Mouse (Mus musculus): ENCODE results near the gene Dst. TPM values are rescaled to one million over a fixed set of nuclear protein-coding genes. Genes with fewer than 3 reads are reported as not detected.
A peak's percentile ranks its signal among the peaks of the same experiment; 100 is the strongest.
"Not testable (repeated sequence)": the region's sequence is repeated elsewhere in the genome, so short reads cannot be mapped to it uniquely, and the experiment has no call there.

Gene Dst
- total RNA-seq, 2 experiments from 2014 or later: 243 to 269 TPM

DNA sequence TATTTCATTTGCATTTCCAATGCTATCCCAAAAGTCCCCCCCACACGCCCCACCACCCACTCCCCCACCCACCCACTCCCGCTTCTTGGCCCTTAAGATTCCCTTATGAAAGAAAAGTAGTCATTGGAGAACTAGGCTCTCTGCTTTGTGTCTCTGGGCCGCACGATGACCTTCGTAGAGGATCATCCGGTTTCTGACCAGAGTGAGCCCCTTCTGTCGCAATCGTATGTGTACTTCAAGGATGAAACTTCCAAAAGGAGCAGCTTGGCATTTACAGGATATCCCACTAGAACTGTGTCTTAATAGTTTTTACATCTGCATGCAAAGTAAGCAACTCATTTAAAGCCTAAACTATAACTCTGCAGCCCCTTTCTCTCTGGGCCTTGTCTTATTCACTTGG is 380.2 kb downstream of the Dst start:
- no peak for DNase-seq (ENCODE audit: low spot score in 2 of 2)
- intact Hi-C loops (cut with DNase I): no loop called here

DNA sequence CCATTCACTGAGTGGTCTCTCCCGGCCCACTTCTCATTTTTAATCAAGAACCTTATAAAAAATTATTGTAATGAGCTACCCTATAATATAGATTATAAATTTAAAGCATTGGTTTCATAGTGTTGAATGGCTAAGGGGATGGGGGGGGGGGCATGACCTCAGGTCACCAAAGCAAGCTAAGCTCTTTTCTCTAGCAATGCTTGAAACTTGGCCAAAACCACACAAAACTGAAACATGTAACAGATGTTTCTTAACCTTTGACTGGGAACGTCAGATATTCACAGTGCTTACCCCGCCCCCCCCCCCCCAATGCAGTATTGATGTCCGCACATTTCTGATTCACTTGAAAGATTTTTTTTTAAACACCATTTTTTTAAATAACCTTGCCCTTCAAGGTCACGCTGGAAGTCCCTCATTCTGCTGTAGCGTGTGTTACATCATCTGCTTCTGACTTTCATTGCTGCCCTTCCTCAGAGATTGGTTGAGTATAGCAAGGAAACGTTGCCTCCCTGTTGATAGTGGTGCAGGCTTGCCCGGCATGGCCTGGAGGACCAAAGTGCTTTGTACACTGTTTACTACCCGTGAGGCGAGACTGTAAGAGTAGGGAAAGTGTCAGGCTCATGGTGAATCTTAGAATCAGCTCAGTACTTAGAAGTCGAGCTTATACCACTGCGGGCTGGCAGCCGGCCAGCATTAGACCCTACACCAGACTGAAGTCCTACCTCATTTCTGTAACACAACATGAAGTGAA is 380.9 kb downstream of the Dst start:
- intact Hi-C loops (cut with DNase I): no loop called here
- no peak for DNase-seq (ENCODE audit: low spot score in 2 of 2)

DNA sequence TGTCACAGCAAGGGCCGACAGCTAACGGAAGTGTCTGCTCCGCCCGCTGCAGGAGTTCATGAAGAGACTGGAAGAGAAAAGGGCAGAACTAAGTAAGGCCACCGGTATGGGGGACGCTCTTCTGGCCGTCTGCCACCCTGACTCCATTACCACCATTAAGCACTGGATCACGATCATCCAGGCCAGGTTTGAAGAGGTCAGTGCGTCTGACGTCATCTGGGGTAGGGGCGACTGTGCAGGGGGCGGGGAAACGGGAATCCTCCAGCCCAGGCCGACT is 381.4 kb downstream of the Dst start:
- no peak for DNase-seq (ENCODE audit: low spot score in 2 of 2)
- intact Hi-C loops (cut with DNase I): no loop called here

DNA sequence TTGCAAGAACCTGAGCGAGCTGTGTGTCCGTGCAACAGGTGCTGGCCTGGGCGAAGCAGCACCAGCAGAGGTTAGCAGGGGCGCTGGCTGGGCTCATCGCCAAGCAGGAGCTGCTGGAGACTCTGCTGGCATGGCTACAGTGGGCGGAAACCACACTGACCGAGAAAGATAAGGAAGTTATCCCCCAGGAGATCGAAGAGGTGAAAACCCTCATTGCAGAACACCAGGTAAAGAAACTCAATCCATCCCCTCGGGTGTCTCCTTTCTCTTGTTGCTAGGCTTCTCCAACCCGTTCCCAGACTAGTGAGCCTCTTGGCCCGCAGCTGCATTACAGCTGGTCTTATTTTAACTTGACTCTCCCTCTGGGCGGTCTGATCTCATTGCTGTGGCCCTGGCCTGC is 382.3 kb downstream of the Dst start:
- intact Hi-C loops (cut with DNase I): loop anchor here (10.0 kb wide), 1 partner anchor 144 kb away; the partner anchor contains the start of genes Ccdc115 and Imp4
- DNase-seq (ENCODE audit: low spot score in 2 of 2): no peak

DNA sequence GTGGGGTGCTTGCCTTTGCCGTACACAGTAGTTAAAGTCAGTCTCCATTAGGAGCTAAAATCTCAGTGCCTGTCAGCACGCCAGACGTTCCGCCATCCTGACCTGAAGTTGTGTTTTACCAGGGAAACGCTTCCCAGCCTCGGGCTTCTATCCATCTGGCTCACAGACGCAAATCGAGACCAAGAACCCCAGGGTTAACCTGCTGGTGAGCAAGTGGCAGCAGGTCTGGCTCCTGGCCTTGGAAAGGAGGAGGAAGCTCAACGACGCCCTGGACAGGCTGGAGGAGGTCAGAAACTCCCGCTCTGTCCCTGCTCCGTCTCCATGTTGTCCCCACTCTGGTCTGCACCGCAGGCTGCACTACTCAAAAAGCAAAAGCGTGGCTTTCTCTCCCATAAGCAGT is 385.2 kb downstream of the Dst start:
- intact Hi-C loops (cut with DNase I): loop anchor here (10.0 kb wide), 1 partner anchor 142 kb away; the partner anchor contains the start of genes Ccdc115 and Imp4

DNA sequence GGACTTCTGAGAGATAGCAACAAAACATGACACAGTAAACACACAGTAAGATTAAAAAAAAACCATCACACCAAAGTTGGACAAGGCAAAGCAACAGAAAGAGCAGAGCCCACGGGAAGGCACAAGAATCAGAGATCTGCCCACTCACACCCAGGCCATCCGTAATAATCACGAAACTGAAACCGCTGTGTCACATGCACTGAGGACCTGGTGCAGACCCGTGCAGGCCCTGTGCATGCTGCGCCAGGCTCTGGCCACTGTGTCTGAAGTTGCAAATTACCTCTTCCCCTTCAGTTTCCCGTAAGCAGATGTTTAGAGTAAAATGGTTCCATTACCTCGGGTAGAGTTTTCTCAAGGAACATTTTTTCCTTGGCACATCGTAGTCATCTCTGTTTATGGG is 389.6 kb downstream of the Dst start:
- intact Hi-C loops (cut with DNase I): loop anchor here (10.0 kb wide), 1 partner anchor 137 kb away; the partner anchor contains the start of genes Ccdc115 and Imp4

More for the DNA sequence above, 385.2 kb downstream of the Dst start:
- DNase-seq (ENCODE audit: low spot score in 2 of 2): no peak

DNA sequence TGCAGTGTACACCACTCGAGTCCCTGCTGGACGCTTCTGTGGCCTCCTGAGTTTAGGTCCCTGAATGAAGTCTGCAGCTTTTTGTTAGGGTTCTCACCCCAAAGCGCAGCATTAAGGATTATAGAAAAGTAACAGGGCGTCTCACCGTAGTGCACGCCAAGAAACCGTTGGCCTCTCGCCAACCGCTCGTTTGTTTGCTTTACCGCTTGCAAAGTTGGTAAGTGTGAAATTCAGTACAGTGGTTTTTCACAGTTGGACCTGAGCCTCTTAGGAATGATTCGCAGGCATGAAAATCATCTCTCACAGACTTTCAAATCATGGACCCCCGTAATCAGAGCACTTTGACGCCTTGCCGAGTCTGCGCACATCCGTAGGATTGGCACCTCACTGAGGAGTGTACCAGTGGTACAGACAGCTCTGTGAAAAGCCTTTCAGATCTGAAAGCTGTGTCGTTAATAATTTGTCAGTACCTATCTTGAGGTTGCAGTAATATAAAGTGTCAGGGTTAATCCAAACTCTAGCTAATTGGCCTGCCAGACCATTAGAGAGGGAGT is 390.7 kb downstream of the Dst start:
- intact Hi-C loops (cut with DNase I): loop anchor here (10.0 kb wide), 1 partner anchor 136 kb away; the partner anchor contains the start of genes Ccdc115 and Imp4
- peak; percentile 44 to 59 for DNase-seq (ENCODE audit: low spot score in 2 of 2)

More for the DNA sequence above, 389.6 kb downstream of the Dst start:
- no peak for DNase-seq (ENCODE audit: low spot score in 2 of 2)

DNA sequence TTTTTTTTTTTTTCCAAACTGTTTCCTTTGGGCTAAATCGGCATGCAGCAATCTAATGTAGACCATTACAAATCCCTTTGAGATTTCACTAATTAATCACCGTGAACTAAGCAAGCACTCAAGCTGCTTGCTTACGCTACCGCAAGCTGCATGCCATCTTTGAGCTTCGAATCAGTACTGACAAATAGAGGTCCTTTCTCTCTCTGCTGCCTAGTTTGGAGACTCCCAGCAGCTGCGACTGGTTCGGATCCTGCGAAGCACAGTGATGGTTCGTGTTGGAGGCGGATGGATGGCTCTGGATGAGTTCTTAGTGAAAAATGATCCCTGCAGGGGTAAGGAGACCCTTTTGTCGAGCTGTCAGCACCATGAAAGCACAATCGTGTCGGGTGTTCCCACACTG is 391.5 kb downstream of the Dst start:
- no peak for DNase-seq (ENCODE audit: low spot score in 2 of 2)
- intact Hi-C loops (cut with DNase I): loop anchor here (10.0 kb wide), 1 partner anchor 135 kb away; the partner anchor contains the start of genes Ccdc115 and Imp4

DNA sequence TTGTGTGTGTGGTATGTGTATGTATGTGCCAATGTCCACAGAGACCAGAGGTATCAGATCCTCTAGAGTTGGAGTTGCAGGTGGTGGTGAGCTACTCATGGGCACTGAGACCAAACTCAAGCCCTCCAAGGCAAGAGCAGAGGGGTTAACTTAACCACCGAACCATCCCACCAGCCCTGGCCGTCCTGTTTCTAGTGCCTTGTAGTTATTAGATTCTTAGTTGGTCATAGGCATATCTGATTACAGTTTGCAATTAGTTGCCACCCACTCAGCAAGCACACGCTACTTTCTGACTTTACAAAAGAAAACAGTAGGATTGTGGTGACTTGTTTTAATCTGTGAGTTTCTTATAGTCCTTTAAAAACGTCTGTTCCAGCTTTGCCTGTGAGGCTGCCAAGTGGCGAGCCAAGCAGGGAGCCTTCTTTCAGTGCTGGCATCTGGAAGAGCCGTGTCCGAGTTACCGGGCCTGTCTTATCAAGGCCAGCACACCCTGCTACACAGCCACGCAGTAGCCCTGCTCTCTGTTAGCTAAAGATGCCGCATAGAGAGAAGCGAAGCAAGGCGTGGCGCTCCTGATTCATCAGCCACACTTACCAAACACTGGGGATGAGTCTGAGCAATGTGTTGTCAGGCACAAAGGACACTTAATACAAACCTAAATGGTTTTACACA is 392.4 kb downstream of the Dst start:
- no peak for DNase-seq (ENCODE audit: low spot score in 2 of 2)
- intact Hi-C loops (cut with DNase I): no loop called here

DNA sequence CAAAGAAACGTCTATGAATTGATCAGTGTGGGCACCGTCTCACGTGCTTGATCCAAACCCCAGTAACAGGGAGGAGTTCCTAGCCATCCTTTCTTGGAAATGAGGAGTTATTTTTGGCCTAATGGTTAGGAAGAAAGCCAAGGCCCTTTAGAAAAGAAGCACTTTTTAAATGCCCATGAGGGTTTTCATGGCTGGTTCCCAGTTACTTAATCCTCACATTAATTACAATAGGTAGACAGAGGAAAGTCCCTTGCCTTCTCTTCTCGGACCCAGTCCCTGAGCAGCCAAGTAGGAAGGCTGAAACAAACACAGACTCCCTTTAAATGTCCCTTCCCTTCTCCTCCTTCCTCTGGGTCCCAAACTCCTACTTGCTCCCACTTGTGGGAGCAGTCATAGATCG is 396.2 kb downstream of the Dst start:
- intact Hi-C loops (cut with DNase I): no loop called here
- DNase-seq (ENCODE audit: low spot score in 2 of 2): no peak

DNA sequence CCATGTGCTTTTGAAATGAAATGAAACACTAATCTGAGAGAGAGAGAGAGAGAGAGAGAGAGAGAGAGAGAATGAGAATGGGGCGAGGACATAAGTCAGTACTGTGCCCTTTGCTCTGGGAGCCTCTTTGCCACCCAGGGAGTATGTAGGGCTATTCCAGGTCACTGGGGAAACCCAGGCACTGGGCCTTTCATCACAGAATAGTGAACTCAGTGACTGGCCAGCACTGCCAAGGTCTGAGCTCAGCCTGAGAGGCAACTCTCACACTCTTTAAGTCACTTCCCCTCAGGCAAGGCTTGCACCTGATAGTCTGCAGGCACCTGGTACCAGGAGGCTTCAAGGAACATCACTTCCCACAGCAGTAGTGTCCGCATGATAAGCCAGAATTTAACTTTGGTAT is 398.7 kb downstream of the Dst start:
- DNase-seq (ENCODE audit: low spot score in 2 of 2): no peak
- intact Hi-C loops (cut with DNase I): no loop called here

DNA sequence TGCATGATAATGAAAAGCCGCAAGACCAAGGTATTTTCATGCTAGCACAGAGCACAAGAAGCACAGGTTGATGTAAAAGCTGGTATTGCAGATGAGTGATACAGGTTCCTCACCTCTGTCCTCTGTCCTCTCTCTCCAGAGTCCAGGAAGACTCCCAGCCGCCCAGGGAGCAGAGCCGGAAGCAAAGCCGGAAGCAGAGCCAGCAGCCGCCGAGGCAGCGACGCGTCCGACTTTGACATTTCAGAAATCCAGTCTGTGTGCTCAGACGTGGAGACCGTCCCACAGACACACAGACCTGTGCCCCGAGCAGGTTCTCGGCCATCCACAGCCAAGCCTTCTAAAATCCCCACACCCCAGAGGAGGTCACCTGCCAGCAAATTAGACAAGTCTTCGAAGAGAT is 399.2 kb downstream of the Dst start:
- intact Hi-C loops (cut with DNase I): no loop called here

DNA sequence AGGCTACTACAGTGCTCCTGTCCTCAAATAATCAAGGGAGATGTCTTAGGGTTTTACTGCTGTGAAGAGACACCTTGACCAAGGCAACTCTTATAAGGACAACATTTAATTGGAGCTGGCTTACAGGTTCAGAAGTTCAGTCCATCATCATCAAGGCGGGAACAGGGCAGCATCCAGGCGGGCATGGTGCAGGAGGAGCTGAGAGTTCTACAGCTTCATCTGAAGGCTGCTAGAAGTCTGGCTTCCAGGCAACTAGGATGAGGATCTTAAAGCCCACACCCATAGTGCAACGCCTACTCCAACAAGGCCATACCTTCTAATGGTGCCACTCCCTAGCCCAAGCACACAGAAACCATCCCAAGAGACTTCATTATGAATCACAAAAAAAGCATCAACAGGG is 400.8 kb downstream of the Dst start:
- DNase-seq (ENCODE audit: low spot score in 2 of 2); intact Hi-C loops (cut with DNase I): not testable (repeated sequence)

More for the DNA sequence above, 399.2 kb downstream of the Dst start:
- no peak for DNase-seq (ENCODE audit: low spot score in 2 of 2)

DNA sequence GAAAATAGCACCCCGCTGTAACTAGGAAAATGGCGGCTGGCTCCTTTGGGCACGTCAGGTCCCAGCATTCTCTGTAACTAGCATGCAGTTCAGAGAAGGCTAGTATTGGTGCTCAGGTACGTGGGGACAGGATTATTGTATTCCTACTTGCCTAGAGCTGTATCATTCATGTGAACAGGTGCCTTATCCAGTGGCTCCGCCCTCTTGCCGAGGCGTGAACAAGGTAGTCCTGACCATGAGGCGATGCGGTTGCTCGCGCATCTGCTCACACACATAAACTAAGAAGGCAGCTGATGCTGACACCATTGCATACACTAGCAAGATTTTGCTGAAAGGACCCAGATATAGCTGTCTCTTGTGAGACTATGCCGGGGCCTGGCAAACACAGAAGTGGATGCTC is 401.4 kb downstream of the Dst start:
- DNase-seq (ENCODE audit: low spot score in 2 of 2): no peak

DNA sequence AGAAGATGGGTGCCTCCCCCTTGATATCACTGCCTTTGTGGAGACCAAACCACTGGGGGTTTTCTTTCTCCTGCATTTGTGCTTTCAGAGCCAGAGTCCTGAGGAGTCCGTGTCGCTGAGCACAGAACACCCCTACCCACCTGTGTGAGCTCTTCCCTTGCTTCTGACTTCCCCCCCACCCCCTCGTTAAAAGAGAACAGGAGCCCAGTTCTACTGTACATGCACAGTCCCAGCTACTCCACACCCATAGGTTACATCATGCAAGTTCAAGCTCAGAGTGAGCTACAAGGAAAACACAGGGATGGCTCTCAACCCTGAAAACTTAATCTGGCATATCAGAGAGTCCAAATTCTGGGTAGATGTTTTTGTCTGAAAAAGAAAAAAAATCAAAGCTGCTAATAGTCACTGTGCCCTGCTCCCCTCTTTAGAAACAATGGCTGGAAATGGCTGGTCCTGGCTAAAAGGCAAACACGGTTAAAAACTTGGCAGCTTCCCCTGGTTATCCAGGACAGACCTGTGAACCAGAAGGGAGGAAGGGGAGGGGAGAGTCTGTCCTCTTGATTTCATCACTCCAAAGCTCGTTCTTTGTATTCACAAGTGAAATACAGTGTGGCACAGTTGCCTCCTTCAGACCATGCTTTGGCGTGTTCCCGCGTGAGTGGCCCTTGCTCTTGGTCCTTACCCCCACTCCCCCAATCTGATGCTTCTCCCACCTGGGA is 402.7 kb downstream of the Dst start:
- DNase-seq (ENCODE audit: low spot score in 2 of 2): no peak
- intact Hi-C loops (cut with DNase I): loop anchor here (10.0 kb wide), 1 partner anchor 74 kb away; no protein-coding TSS in a partner anchor

More for the DNA sequence above, 401.4 kb downstream of the Dst start:
- intact Hi-C loops (cut with DNase I): no loop called here

DNA sequence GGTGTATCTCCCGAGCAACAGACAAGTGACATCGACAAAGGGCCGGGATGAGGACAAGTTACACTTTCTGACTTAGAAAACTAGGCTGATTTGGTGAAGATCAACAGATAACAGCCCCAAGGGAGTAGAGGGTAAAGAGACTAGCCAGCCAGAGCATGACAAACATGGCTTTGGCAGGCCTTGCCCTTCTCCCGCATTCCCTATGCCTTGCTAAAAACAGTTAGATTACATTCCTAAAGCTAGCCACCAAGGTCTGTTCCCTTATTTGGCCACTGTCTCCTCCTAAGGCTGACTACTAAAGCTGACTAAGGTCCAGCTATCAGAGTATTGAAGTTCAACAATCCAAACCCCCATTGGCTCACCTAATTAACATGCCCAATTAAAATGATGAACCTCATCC is 404.8 kb downstream of the Dst start:
- no peak for DNase-seq (ENCODE audit: low spot score in 2 of 2)
- intact Hi-C loops (cut with DNase I): loop anchor here (10.0 kb wide), 1 partner anchor 72 kb away; no protein-coding TSS in a partner anchor

DNA sequence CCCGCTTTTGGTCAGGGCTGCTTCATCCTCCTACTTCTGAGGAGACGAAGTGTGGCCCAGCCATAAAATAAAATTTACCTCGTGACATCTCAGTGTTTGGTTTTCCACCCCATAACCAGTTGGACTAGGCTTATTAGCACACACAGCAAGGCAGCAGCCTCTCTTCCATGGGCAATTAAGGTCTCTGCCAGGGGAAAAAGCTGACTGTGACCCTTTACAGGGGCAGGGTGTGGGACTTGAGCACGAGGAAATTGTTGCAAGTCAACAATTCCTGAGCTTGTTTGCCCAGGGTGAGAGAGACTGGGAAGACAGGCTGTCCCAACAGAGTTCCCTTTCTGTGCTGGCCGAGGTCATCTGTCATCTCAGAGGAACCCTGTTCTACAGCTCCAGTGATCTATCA is 407.4 kb downstream of the Dst start:
- intact Hi-C loops (cut with DNase I): loop anchor here (10.0 kb wide), 1 partner anchor 69 kb away; no protein-coding TSS in a partner anchor
- no peak for DNase-seq (ENCODE audit: low spot score in 2 of 2)

DNA sequence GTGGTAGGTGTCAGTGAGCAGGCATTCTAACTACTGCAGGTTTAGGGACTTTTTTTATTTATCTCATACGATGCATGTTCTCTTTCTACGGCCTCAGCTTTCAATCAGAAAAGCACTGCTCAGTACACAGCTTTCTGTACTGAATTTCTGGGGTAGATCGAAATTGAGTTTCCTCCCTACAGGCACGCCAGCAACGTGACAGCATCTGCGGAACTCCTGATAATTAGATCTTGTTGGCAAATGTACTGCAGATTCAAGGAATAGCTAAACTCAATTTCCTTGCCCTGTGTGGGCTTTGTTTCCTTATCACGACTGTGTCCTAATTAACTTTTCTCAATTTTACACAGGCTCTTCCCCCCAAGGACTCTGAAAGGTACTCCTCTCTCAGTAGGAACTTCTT is 416.2 kb downstream of the Dst start:
- intact Hi-C loops (cut with DNase I): no loop called here
- DNase-seq (ENCODE audit: low spot score in 2 of 2): no peak

DNA sequence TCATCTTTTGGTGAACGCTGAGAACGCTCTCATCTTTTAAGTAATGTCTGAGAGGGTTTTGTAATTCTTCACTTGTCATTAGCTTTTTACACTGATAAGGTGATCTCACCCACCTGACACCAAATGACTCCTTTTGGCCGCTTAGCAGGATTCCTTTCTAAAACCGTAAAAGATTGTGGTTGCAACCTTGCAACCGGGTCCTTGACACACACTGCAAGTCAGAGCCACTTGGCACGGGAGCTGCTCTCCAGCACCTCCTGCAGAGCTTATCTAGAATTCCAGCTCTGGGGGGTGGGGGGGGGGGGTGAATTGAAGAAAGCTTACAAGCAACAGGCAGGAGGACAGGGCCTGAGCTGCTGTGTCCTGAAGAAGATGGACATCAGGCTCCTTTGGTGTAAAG is 420.6 kb downstream of the Dst start:
- DNase-seq (ENCODE audit: low spot score in 2 of 2): no peak
- intact Hi-C loops (cut with DNase I): no loop called here

DNA sequence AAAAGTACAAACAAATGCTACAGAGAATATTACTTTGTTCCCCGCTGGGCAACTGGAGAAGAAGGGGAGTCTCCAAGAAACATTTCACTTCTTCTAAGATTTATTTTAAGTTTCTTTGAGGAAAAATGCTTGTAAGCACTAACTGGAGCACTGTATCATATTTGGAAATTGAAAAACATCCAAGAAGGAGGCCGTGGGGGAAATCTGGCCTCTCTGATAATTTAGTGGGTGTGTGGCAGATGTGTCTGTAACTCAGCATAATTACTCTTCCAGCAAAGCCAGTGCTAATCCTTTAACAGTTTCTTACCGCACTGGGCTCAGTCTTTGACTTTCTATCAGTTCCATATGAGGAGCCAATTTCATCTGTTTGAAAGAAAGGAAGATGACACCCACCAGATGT is 423.7 kb downstream of the Dst start:
- intact Hi-C loops (cut with DNase I): no loop called here
- peak in 1 of 2 experiments; percentile 24 for DNase-seq (ENCODE audit: low spot score in 2 of 2)

Measured in left cerebral cortex, postnatal 36 days (tissue).